13 mouse cellular contexts compared by ENCODE assay signal in genomic region chr7:69007237-69007636, GRCm38 (mm10).
"Had no signal": no experiment of that assay in that cellular context is flagged by ENCODE, and none has a peak within 500 bp of the region (broad histone marks: within the 10 kb centered on the region; RNA-seq: fewer than 3 reads in every experiment).

No protein-coding gene starts in this region.

- H3K36me3 ChIP-seq: liver, embryonic 13.5 days; midbrain, embryonic 12.5 days; stomach, embryonic 15.5 days had no signal

- H3K4me3 ChIP-seq: liver, embryonic 13.5 days; midbrain, embryonic 12.5 days; stomach, embryonic 15.5 days had no signal

- DNase-seq: kidney, adult 2 months; kidney, postnatal 10 days; kidney, postnatal 36 days; liver, embryonic 13.5 days; lung, adult 2 months; lung, postnatal 14 days; lung, postnatal 4 days; right cerebral cortex, postnatal 25 days; spleen, adult 18-20 months; thymus, postnatal 25 days had no signal

- H3K27me3 ChIP-seq: liver, embryonic 13.5 days; midbrain, embryonic 12.5 days; stomach, embryonic 15.5 days had no signal

- ATAC-seq: intestine, postnatal 0 days had no signal

- H3K9ac ChIP-seq: liver, embryonic 13.5 days; midbrain, embryonic 12.5 days; stomach, embryonic 15.5 days had no signal

- H3K4me1 ChIP-seq: liver, embryonic 13.5 days; midbrain, embryonic 12.5 days; stomach, embryonic 15.5 days had no signal

- H3K27ac ChIP-seq: liver, embryonic 13.5 days; midbrain, embryonic 12.5 days; stomach, embryonic 15.5 days had no signal

- H3K4me2 ChIP-seq: liver, embryonic 13.5 days; midbrain, embryonic 12.5 days; stomach, embryonic 15.5 days had no signal

- H3K9me3 ChIP-seq: midbrain, embryonic 12.5 days; stomach, embryonic 15.5 days had no signal
